Mouse (Mus musculus) T-helper 1 cell (primary cell): ENCODE measurements around the gene Cinp.

ENCODE experiments used
- in situ Hi-C: fragments of 300-600 bp; cut with MboI, MseI; formaldehyde crosslinking; loops from one replicate; pipeline ENCODE4 v1.15.1; 2025; ENCODE audit warnings: high pct_unique_total_duplicates

Gene Cinp

GRCm38 (mm10) chr12:110836729-110837128 lies 52.2 kb downstream of the Cinp start:
- in situ Hi-C loops = no loop called here

- in situ Hi-C loops = no loop called here
Measured at GRCm38 (mm10) chr12:110835182-110835581, 53.8 kb downstream of the Cinp start.

DNA sequence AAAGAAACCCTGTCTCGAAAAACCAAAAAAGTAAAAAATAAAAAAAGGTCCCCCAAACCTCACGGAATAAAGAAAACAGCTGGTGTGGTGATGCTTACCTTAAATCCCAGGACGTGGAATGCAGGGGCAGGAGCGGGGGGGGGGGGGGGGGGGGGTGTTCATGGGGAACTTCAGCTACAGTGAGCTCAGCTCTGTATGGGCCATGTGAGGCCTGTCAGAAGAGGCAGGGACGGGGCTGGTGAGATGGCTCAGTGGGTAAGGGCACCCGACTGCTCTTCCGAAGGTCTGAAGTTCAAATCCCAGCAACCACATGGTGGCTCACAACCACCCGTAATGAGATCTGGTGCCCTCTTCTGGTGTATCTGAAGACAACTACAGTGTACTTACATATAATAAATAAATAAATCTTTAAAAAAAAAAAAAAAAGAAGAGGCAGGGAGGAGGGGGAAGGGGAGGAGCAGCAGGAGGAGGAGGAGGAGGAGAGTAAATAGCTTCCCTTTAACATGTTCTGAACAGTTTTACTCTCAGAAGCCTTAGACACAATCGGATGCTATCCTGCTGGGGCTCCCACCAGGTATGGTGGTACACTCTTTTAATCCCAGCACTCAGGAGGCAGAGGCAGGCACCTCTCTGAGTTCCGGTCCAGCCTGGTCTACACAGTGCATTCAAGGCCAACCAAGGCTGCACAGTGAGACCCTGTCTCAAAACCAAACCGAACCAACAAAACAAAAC lies 58.5 kb downstream of the Cinp start:
- in situ Hi-C loops = no loop called here

DNA sequence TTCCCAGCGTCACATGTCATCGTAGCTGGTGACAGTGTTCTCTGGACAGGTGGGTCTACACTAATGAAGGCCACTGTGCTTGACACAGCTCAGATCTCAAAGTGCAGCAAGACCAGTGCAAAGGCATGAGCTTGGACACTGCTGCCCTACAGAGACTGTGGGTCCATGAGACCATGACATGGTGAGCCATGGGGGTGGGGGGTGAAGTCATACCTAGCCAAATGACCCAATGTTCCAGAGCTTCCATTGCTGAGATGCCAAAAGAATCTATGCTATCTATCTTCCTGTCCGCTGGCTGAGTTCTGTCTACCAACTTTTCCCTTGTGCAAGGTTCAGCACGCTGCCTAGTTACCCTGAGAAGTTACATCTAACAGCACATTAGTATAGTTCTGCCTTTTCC lies 60.0 kb downstream of the Cinp start:
- in situ Hi-C loops = no loop called here
